Mouse (Mus musculus): ENCODE measurements around the gene Synpr. TPM values are rescaled to one million over a fixed set of nuclear protein-coding genes. Genes with fewer than 3 reads are reported as not detected.
"Not testable (repeated sequence)": the region's sequence is repeated elsewhere in the genome, so short reads cannot be mapped to it uniquely, and the experiment has no call there.

The Synpr gene
- 53.2 and 67.4 TPM in 2 replicates for polyA plus RNA-seq (2015; fragmentation: Nextera tagmentation; extraction: Ambion mirVana)

- peak within 1 kb of the TSS; percentile 44 for H3K4me3 ChIP-seq (ENCODE audit: low read length)
- no peaks in the 10 kb centered on the region for H3K9me3 ChIP-seq (ENCODE audit: control insufficient read depth, low read length)
- WGBS = 6% methylated on average over 27 of the region's 27 CpGs
- peak within 1 kb of the TSS; percentile 73 for H3K4me2 ChIP-seq (ENCODE audit: low read length)
- ATAC-seq = peak; percentile 99
- H3K27ac ChIP-seq (ENCODE audit: low read depth, low read length) = no peak within 1 kb of the TSS
- no peaks in the 10 kb centered on the region for H3K27me3 ChIP-seq (replicated peaks; ENCODE audit: control insufficient read depth, insufficient read depth, low read length)
- H3K9ac ChIP-seq (ENCODE audit: low read depth, low read length) = peak within 1 kb of the TSS; percentile 56
- H3K4me1 ChIP-seq (ENCODE audit: control insufficient read depth, insufficient read depth, low read depth, low read length) = peaks cover 3% of the 10 kb centered on the region
- H3K36me3 ChIP-seq (ENCODE audit: control insufficient read depth, insufficient read depth, low read length) = no peaks in the 10 kb centered on the region
Observed at GRCm38 (mm10) chr14:13284091-13284844, at the start of gene Synpr. Gene Synpr (plus strand): TSS chr14:13284780.

GRCm38 (mm10) chr14:13236929-13237328, 47.7 kb upstream of the Synpr start:
- no peaks in the 10 kb centered on the region for H3K4me1 ChIP-seq (ENCODE audit: control insufficient read depth, insufficient read depth, low read depth, low read length)
- no peak overlapping the region for H3K4me3 ChIP-seq (ENCODE audit: low read length)
- H3K36me3 ChIP-seq (ENCODE audit: control insufficient read depth, insufficient read depth, low read length) = no peaks in the 10 kb centered on the region
- WGBS = 6% methylated on average over 1 of the region's 1 CpGs
- H3K9ac ChIP-seq (ENCODE audit: low read depth, low read length) = no peak overlapping the region
- no peak overlapping the region for H3K27ac ChIP-seq (ENCODE audit: low read depth, low read length)
- H3K9me3 ChIP-seq (ENCODE audit: control insufficient read depth, low read length) = no peaks in the 10 kb centered on the region
- H3K4me2 ChIP-seq (ENCODE audit: low read length) = no peak overlapping the region
- peak; percentile 40; the same call in 1 of the 2 replicates for ATAC-seq
- H3K27me3 ChIP-seq (replicated peaks; ENCODE audit: control insufficient read depth, insufficient read depth, low read length) = no peaks in the 10 kb centered on the region

- whole genome bisulfite sequencing = 60% methylated on average over 4 of the region's 4 CpGs
- Histone ChIP-seq H3K9me3 (ENCODE audit: control insufficient read depth, low read length) (no peaks in the 10 kb centered on the region), H3K4me1 (ENCODE audit: control insufficient read depth, insufficient read depth, low read depth, low read length) (no peaks in the 10 kb centered on the region), H3K9ac (ENCODE audit: low read depth, low read length) (no peak overlapping the region), H3K36me3 (ENCODE audit: control insufficient read depth, insufficient read depth, low read length) (no peaks in the 10 kb centered on the region), H3K4me3 (ENCODE audit: low read length) (no peak overlapping the region), H3K4me2 (ENCODE audit: low read length) (no peak overlapping the region), H3K27me3 (replicated peaks; ENCODE audit: control insufficient read depth, insufficient read depth, low read length) (no peaks in the 10 kb centered on the region), H3K27ac (ENCODE audit: low read depth, low read length) (no peak overlapping the region)
- ATAC-seq = no peak
Observed at GRCm38 (mm10) chr14:13247431-13247830, 37.1 kb upstream of the Synpr start.

- Histone ChIP-seq H3K9ac (ENCODE audit: low read depth, low read length) (no peak overlapping the region), H3K27me3 (replicated peaks; ENCODE audit: control insufficient read depth, insufficient read depth, low read length) (no peaks in the 10 kb centered on the region), H3K4me2 (ENCODE audit: low read length) (no peak overlapping the region), H3K27ac (ENCODE audit: low read depth, low read length) (no peak overlapping the region), H3K4me3 (ENCODE audit: low read length) (no peak overlapping the region), H3K4me1 (ENCODE audit: control insufficient read depth, insufficient read depth, low read depth, low read length) (no peaks in the 10 kb centered on the region), H3K9me3 (ENCODE audit: control insufficient read depth, low read length) (no peaks in the 10 kb centered on the region), H3K36me3 (ENCODE audit: control insufficient read depth, insufficient read depth, low read length) (no peaks in the 10 kb centered on the region)
- no peak for ATAC-seq
Observed at GRCm38 (mm10) chr14:13249361-13249760, 35.2 kb upstream of the Synpr start.

- ATAC-seq = no peak
- Histone ChIP-seq H3K27ac (ENCODE audit: low read depth, low read length) (no peak overlapping the region), H3K4me2 (ENCODE audit: low read length) (no peak overlapping the region), H3K36me3 (ENCODE audit: control insufficient read depth, insufficient read depth, low read length) (no peaks in the 10 kb centered on the region), H3K4me1 (ENCODE audit: control insufficient read depth, insufficient read depth, low read depth, low read length) (no peaks in the 10 kb centered on the region), H3K9me3 (ENCODE audit: control insufficient read depth, low read length) (no peaks in the 10 kb centered on the region), H3K4me3 (ENCODE audit: low read length) (no peak overlapping the region), H3K9ac (ENCODE audit: low read depth, low read length) (no peak overlapping the region), H3K27me3 (replicated peaks; ENCODE audit: control insufficient read depth, insufficient read depth, low read length) (no peaks in the 10 kb centered on the region)
- 92% methylated on average over 1 of the region's 1 CpGs for WGBS
Observed at GRCm38 (mm10) chr14:13252594-13252993, 32.0 kb upstream of the Synpr start.

- not testable (repeated sequence) for H3K4me1 ChIP-seq (ENCODE audit: control insufficient read depth, insufficient read depth, low read depth, low read length); H3K36me3 ChIP-seq (ENCODE audit: control insufficient read depth, insufficient read depth, low read length); H3K27ac ChIP-seq (ENCODE audit: low read depth, low read length); H3K4me3 ChIP-seq (ENCODE audit: low read length); ATAC-seq; H3K9me3 ChIP-seq (ENCODE audit: control insufficient read depth, low read length); H3K9ac ChIP-seq (ENCODE audit: low read depth, low read length); H3K4me2 ChIP-seq (ENCODE audit: low read length); H3K27me3 ChIP-seq (replicated peaks; ENCODE audit: control insufficient read depth, insufficient read depth, low read length)
- WGBS = 66% methylated on average over 2 of the region's 2 CpGs
Observed at GRCm38 (mm10) chr14:13254741-13255140, 29.8 kb upstream of the Synpr start.

GRCm38 (mm10) chr14:13262406-13262805, 22.2 kb upstream of the Synpr start:
- Histone ChIP-seq H3K36me3 (ENCODE audit: control insufficient read depth, insufficient read depth, low read length) (no peaks in the 10 kb centered on the region), H3K27me3 (replicated peaks; ENCODE audit: control insufficient read depth, insufficient read depth, low read length) (no peaks in the 10 kb centered on the region), H3K4me1 (ENCODE audit: control insufficient read depth, insufficient read depth, low read depth, low read length) (no peaks in the 10 kb centered on the region), H3K4me2 (ENCODE audit: low read length) (no peak overlapping the region), H3K9me3 (ENCODE audit: control insufficient read depth, low read length) (no peaks in the 10 kb centered on the region), H3K9ac (ENCODE audit: low read depth, low read length) (no peak overlapping the region), H3K27ac (ENCODE audit: low read depth, low read length) (no peak overlapping the region), H3K4me3 (ENCODE audit: low read length) (no peak overlapping the region)
- peak; percentile 64 for ATAC-seq
- 13% methylated on average over 1 of the region's 1 CpGs for WGBS

- WGBS = 80% methylated on average over 2 of the region's 2 CpGs
- no peak for ATAC-seq
- Histone ChIP-seq H3K9me3 (ENCODE audit: control insufficient read depth, low read length) (no peaks in the 10 kb centered on the region), H3K27me3 (replicated peaks; ENCODE audit: control insufficient read depth, insufficient read depth, low read length) (no peaks in the 10 kb centered on the region), H3K4me3 (ENCODE audit: low read length) (no peak overlapping the region), H3K4me1 (ENCODE audit: control insufficient read depth, insufficient read depth, low read depth, low read length) (no peaks in the 10 kb centered on the region), H3K36me3 (ENCODE audit: control insufficient read depth, insufficient read depth, low read length) (no peaks in the 10 kb centered on the region), H3K9ac (ENCODE audit: low read depth, low read length) (no peak overlapping the region), H3K4me2 (ENCODE audit: low read length) (no peak overlapping the region), H3K27ac (ENCODE audit: low read depth, low read length) (no peak overlapping the region)
Observed at GRCm38 (mm10) chr14:13266331-13266730, 18.2 kb upstream of the Synpr start.

- Histone ChIP-seq H3K27ac (ENCODE audit: low read depth, low read length) (no peak overlapping the region), H3K4me3 (ENCODE audit: low read length) (no peak overlapping the region), H3K9ac (ENCODE audit: low read depth, low read length) (no peak overlapping the region), H3K36me3 (ENCODE audit: control insufficient read depth, insufficient read depth, low read length) (no peaks in the 10 kb centered on the region), H3K9me3 (ENCODE audit: control insufficient read depth, low read length) (no peaks in the 10 kb centered on the region), H3K4me2 (ENCODE audit: low read length) (no peak overlapping the region), H3K4me1 (ENCODE audit: control insufficient read depth, insufficient read depth, low read depth, low read length) (no peaks in the 10 kb centered on the region), H3K27me3 (replicated peaks; ENCODE audit: control insufficient read depth, insufficient read depth, low read length) (no peaks in the 10 kb centered on the region)
- ATAC-seq = no peak
- 82% methylated on average over 4 of the region's 4 CpGs for WGBS
Observed at GRCm38 (mm10) chr14:13267181-13267580, 17.4 kb upstream of the Synpr start.
